Comparison of ENCODE assay signal across 21 mouse cellular contexts in genomic region chr1:41825223-41825622, GRCm38 (mm10).
DNase-seq lines count a peak whose midpoint lies in the region; ATAC-seq and TF ChIP-seq lines count a peak whose summit lies in the region.
"Had no signal": no experiment of that assay in that cellular context is flagged by ENCODE, and none has a peak within 500 bp of the region (broad histone marks: within the 10 kb centered on the region; RNA-seq: fewer than 3 reads in every experiment).

No protein-coding gene starts in this region.

- no peak overlapping the region for H3K27ac ChIP-seq in forebrain, embryonic 16.5 days (ENCODE audit: low read length)
- no peak overlapping the region for H3K27ac ChIP-seq in forebrain, embryonic 10.5 days
- no peak overlapping the region for H3K27ac ChIP-seq in midbrain, embryonic 11.5 days (ENCODE audit: low read depth, low read length)
- no peak overlapping the region for H3K27ac ChIP-seq in midbrain, embryonic 10.5 days (replicated peaks)
- no peak overlapping the region for H3K27ac ChIP-seq in hindbrain, embryonic 11.5 days (ENCODE audit: low read depth, low read length)
- H3K27ac ChIP-seq: embryonic facial prominence, embryonic 13.5 days; embryonic facial prominence, embryonic 15.5 days; forebrain, embryonic 12.5 days had no signal

- peaks cover 5% of the 10 kb centered on the region for H3K4me1 ChIP-seq in forebrain, embryonic 16.5 days (replicated peaks; ENCODE audit: control insufficient read depth, insufficient read depth, low read length)
- no peaks in the 10 kb centered on the region for H3K4me1 ChIP-seq in forebrain, embryonic 10.5 days
- H3K4me1 ChIP-seq in midbrain, embryonic 11.5 days (ENCODE audit: control insufficient read depth, insufficient read depth, low read length) = no peaks in the 10 kb centered on the region
- no peaks in the 10 kb centered on the region for H3K4me1 ChIP-seq in midbrain, embryonic 10.5 days
- no peaks in the 10 kb centered on the region for H3K4me1 ChIP-seq in hindbrain, embryonic 11.5 days (replicated peaks; ENCODE audit: control insufficient read depth, insufficient read depth, low read length)
- H3K4me1 ChIP-seq: embryonic facial prominence, embryonic 13.5 days; embryonic facial prominence, embryonic 15.5 days; forebrain, embryonic 12.5 days had no signal

- no peak for TF ChIP-seq POLR2A in brain, embryonic 14.5 days (IDR thresholded peaks at IDR 0.05; ENCODE audit: borderline replicate concordance, extremely low read depth, insufficient read depth, insufficient read length, poor library complexity, severe bottlenecking)

- WGBS in forebrain, embryonic 16.5 days = 70% methylated on average over 4 of the region's 4 CpGs
- 75% methylated on average over 4 of the region's 4 CpGs for WGBS in forebrain, embryonic 10.5 days
- WGBS in midbrain, embryonic 11.5 days = 88% methylated on average over 4 of the region's 4 CpGs
- WGBS in midbrain, embryonic 10.5 days = 84% methylated on average over 4 of the region's 4 CpGs
- WGBS in hindbrain, embryonic 11.5 days = 78% methylated on average over 4 of the region's 4 CpGs

- no peak overlapping the region for H3K9ac ChIP-seq in forebrain, embryonic 16.5 days (replicated peaks; ENCODE audit: low read depth, low read length)
- no peak overlapping the region for H3K9ac ChIP-seq in midbrain, embryonic 11.5 days (ENCODE audit: low read length)
- H3K9ac ChIP-seq in hindbrain, embryonic 11.5 days (ENCODE audit: low read depth, low read length) = no peak overlapping the region
- H3K9ac ChIP-seq: embryonic facial prominence, embryonic 13.5 days; embryonic facial prominence, embryonic 15.5 days; forebrain, embryonic 12.5 days had no signal

- no peak for DNase-seq in forebrain, embryonic 10.5 days (ENCODE audit: extremely low spot score, low spot score)
- peak; percentile 62 for DNase-seq in midbrain, embryonic 11.5 days (ENCODE audit: low spot score, missing footprints)
- DNase-seq in midbrain, embryonic 10.5 days (ENCODE audit: low spot score) = no peak
- peak; percentile 53 for DNase-seq in brain, embryonic 14.5 days (ENCODE audit: low read depth)
- no peak for DNase-seq in hindbrain, embryonic 11.5 days (ENCODE audit: low spot score)
- DNase-seq: adrenal gland, adult 8-10 months; adrenal gland, postnatal 14 days; adrenal gland, postnatal 36 days; cerebellum, adult 11 months; cerebellum, adult 18-20 months; cerebellum, adult 8-10 months; cerebellum, adult 9-11 months; cerebellum, postnatal 14 days; cerebellum, postnatal 36 days; embryo, embryonic 11 days had no signal

- H3K4me3 ChIP-seq in forebrain, embryonic 16.5 days (replicated peaks; ENCODE audit: low read length) = no peak overlapping the region
- no peak overlapping the region for H3K4me3 ChIP-seq in forebrain, embryonic 10.5 days
- H3K4me3 ChIP-seq in midbrain, embryonic 11.5 days (ENCODE audit: low read depth, low read length) = no peak overlapping the region
- no peak overlapping the region for H3K4me3 ChIP-seq in midbrain, embryonic 10.5 days
- H3K4me3 ChIP-seq in hindbrain, embryonic 11.5 days (ENCODE audit: low read depth, low read length) = no peak overlapping the region
- H3K4me3 ChIP-seq: embryonic facial prominence, embryonic 13.5 days; embryonic facial prominence, embryonic 15.5 days; erythroblast, embryonic 14.5 days; forebrain, embryonic 12.5 days had no signal

- H3K36me3 ChIP-seq in forebrain, embryonic 16.5 days (ENCODE audit: control insufficient read depth, insufficient read depth) = no peaks in the 10 kb centered on the region
- H3K36me3 ChIP-seq in forebrain, embryonic 10.5 days (replicated peaks) = no peaks in the 10 kb centered on the region
- H3K36me3 ChIP-seq in midbrain, embryonic 11.5 days (ENCODE audit: control insufficient read depth, insufficient read depth, low read length) = no peaks in the 10 kb centered on the region
- no peaks in the 10 kb centered on the region for H3K36me3 ChIP-seq in midbrain, embryonic 10.5 days
- no peaks in the 10 kb centered on the region for H3K36me3 ChIP-seq in hindbrain, embryonic 11.5 days (ENCODE audit: control insufficient read depth, insufficient read depth, low read length)
- H3K36me3 ChIP-seq: embryonic facial prominence, embryonic 13.5 days; embryonic facial prominence, embryonic 15.5 days; forebrain, embryonic 12.5 days had no signal

- H3K4me2 ChIP-seq in forebrain, embryonic 16.5 days (ENCODE audit: low read length) = no peak overlapping the region
- H3K4me2 ChIP-seq in midbrain, embryonic 11.5 days = no peak overlapping the region
- no peak overlapping the region for H3K4me2 ChIP-seq in hindbrain, embryonic 11.5 days (replicated peaks; ENCODE audit: low read depth, low read length)
- H3K4me2 ChIP-seq: embryonic facial prominence, embryonic 13.5 days; embryonic facial prominence, embryonic 15.5 days; forebrain, embryonic 12.5 days had no signal

- TF ChIP-seq CTCF in brain, embryonic 14.5 days (IDR thresholded peaks at IDR 0.05; ENCODE audit: borderline replicate concordance, extremely low read depth, insufficient read depth, insufficient read length) = no peak

- H3K9me3 ChIP-seq in forebrain, embryonic 16.5 days (ENCODE audit: control insufficient read depth, low read length) = no peaks in the 10 kb centered on the region
- H3K9me3 ChIP-seq in forebrain, embryonic 10.5 days = no peaks in the 10 kb centered on the region
- H3K9me3 ChIP-seq in midbrain, embryonic 11.5 days (ENCODE audit: control insufficient read depth, low read length) = no peaks in the 10 kb centered on the region
- H3K9me3 ChIP-seq in midbrain, embryonic 10.5 days (replicated peaks) = no peaks in the 10 kb centered on the region
- H3K9me3 ChIP-seq in hindbrain, embryonic 11.5 days (ENCODE audit: control insufficient read depth, low read length) = no peaks in the 10 kb centered on the region
- H3K9me3 ChIP-seq: embryonic facial prominence, embryonic 13.5 days; embryonic facial prominence, embryonic 15.5 days; forebrain, embryonic 12.5 days had no signal

- H3K27me3 ChIP-seq in forebrain, embryonic 16.5 days (replicated peaks; ENCODE audit: control insufficient read depth, insufficient read depth, low read length) = no peaks in the 10 kb centered on the region
- no peaks in the 10 kb centered on the region for H3K27me3 ChIP-seq in forebrain, embryonic 10.5 days (ENCODE audit: poor library complexity, severe bottlenecking)
- no peaks in the 10 kb centered on the region for H3K27me3 ChIP-seq in midbrain, embryonic 11.5 days (ENCODE audit: control insufficient read depth, insufficient read depth, low read length)
- H3K27me3 ChIP-seq in midbrain, embryonic 10.5 days (ENCODE audit: low read depth, poor library complexity, severe bottlenecking) = no peaks in the 10 kb centered on the region
- no peaks in the 10 kb centered on the region for H3K27me3 ChIP-seq in hindbrain, embryonic 11.5 days (ENCODE audit: control insufficient read depth, insufficient read depth, low read length)
- H3K27me3 ChIP-seq: embryonic facial prominence, embryonic 13.5 days; embryonic facial prominence, embryonic 15.5 days; forebrain, embryonic 12.5 days had no signal

- peak; percentile 45 for ATAC-seq in forebrain, embryonic 16.5 days
- ATAC-seq in midbrain, embryonic 11.5 days (ENCODE audit: low FRiP score) = no peak
- ATAC-seq in hindbrain, embryonic 11.5 days (ENCODE audit: low FRiP score) = no peak
- ATAC-seq: activated CD4-positive, CD25-positive, alpha-beta regulatory T cell, adult 4 months had no signal

Comparison
In these comparisons a context has a peak if more than half of its experiments do, and no peak if none do; other contexts are left out.
1. DNase-seq: peak in midbrain, embryonic 11.5 days (single experiment) and brain, embryonic 14.5 days (single experiment); none in forebrain, embryonic 10.5 days (single experiment), midbrain, embryonic 10.5 days (single experiment) and hindbrain, embryonic 11.5 days (single experiment).